ENCODE assay signal across 24 mouse cellular contexts in genomic region chr3:115718886-115719285, GRCm38 (mm10).
"Had no signal": no experiment of that assay in that cellular context is flagged by ENCODE, and none has a peak within 500 bp of the region (broad histone marks: within the 10 kb centered on the region; RNA-seq: fewer than 3 reads in every experiment).

No protein-coding gene starts in this region.

- H3K4me1 ChIP-seq: intestine, embryonic 15.5 days had no signal

- H3K4me3 ChIP-seq: heart, embryonic 10.5 days; heart, embryonic 12.5 days; hindbrain, embryonic 13.5 days; hindbrain, embryonic 15.5 days; intestine, embryonic 15.5 days; layer of hippocampus, adult 2 months; left cerebral cortex, adult 2 months; limb, embryonic 10.5 days; limb, embryonic 12.5 days; liver, embryonic 13.5 days had no signal

- H3K27me3 ChIP-seq: heart, embryonic 12.5 days; intestine, embryonic 15.5 days; limb, embryonic 12.5 days; liver, embryonic 13.5 days had no signal

- H3K9me3 ChIP-seq: heart, embryonic 10.5 days; heart, embryonic 12.5 days; hindbrain, embryonic 13.5 days; hindbrain, embryonic 15.5 days; intestine, embryonic 15.5 days; limb, embryonic 10.5 days; limb, embryonic 12.5 days; liver, embryonic 13.5 days had no signal

- H3K9ac ChIP-seq: heart, embryonic 12.5 days; hindbrain, embryonic 13.5 days; hindbrain, embryonic 15.5 days; intestine, embryonic 15.5 days; limb, embryonic 12.5 days; liver, embryonic 13.5 days had no signal

- DNase-seq: gastrocnemius, postnatal 14 days; gastrocnemius, postnatal 36 days; heart, adult 18-20 months; heart, postnatal 14 days; heart, postnatal 36 days; kidney, adult 18-20 months; kidney, adult 8-10 months; kidney, postnatal 10 days; kidney, postnatal 25 days; kidney, postnatal 4 days; liver; liver, embryonic 13.5 days had no signal

- ATAC-seq: inflammation-experienced regulatory T-cells, adult 6 months; intestine, embryonic 15.5 days; intestine, postnatal 0 days had no signal

- H3K36me3 ChIP-seq: heart, embryonic 10.5 days; heart, embryonic 12.5 days; hindbrain, embryonic 13.5 days; hindbrain, embryonic 15.5 days; intestine, embryonic 15.5 days; limb, embryonic 10.5 days; limb, embryonic 12.5 days; liver, embryonic 13.5 days had no signal

- H3K4me2 ChIP-seq: heart, embryonic 12.5 days; hindbrain, embryonic 13.5 days; hindbrain, embryonic 15.5 days; intestine, embryonic 15.5 days; limb, embryonic 12.5 days; liver, embryonic 11.5 days; liver, embryonic 13.5 days had no signal

- H3K27ac ChIP-seq: heart, embryonic 10.5 days; hindbrain, embryonic 13.5 days; hindbrain, embryonic 15.5 days; intestine, embryonic 15.5 days; layer of hippocampus, adult 2 months; left cerebral cortex, adult 2 months; limb, embryonic 10.5 days; limb, embryonic 12.5 days; liver, embryonic 13.5 days had no signal
